Mouse (Mus musculus): ENCODE data around the gene Ppp2r2d.

DNA sequence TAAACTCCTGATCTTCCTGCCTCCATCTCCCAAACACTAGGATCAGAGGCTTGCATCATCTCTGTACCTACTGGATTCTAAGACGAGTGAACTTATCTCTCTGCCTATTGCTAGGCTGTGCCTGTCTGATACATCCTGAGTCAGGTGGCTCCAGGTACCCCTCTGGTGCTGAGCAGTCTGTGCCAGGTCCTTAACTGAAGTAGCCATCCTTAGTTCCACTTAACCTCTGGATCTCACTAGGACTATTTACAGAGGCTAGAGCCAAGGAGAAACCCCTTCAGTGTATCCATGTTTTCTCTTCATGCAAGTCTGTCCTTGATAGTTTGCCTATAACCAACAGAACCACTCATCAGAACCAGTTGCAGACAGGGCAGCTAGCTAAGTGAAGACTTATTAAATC lies 60.6 kb downstream of the Ppp2r2d start:
- no peak for TF ChIP-seq CTCF (IDR thresholded peaks at IDR 0.05; ENCODE audit: low read depth)
- no peak for TF ChIP-seq EP300 (IDR thresholded peaks at IDR 0.05; ENCODE audit: low read depth)
